Comparison of ENCODE assay signal across 17 mouse cellular contexts in the genomic region with DNA sequence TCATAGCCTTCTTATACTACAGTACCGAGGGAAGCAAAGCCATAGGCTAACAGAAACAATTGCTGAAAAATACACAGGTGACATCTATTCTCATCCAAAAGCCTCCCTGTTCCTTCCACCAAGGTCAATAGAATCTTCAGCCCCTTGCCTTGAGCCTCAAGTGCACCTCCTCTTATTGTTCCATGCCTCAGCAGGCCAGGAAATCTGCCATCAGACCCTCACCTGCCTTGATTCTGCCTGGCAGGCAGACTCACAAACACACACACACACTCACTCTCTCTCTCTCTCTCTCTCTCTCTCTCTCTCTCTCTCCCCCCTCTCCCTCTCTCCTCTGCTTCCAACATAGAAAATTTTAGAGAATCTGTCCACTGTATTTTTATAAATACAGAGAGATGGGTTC. TPM values are rescaled to one million over a fixed set of nuclear protein-coding genes. Genes with fewer than 3 reads are reported as not detected.
"Had no signal": no experiment of that assay in that cellular context is flagged by ENCODE, and none has a peak within 500 bp of the region (broad histone marks: within the 10 kb centered on the region; RNA-seq: fewer than 3 reads in every experiment).

No protein-coding gene starts in this region.

- H3K27ac ChIP-seq: neural tube, embryonic 13.5 days; neural tube, embryonic 15.5 days; stomach, embryonic 15.5 days; stomach, postnatal 0 days had no signal

- H3K4me1 ChIP-seq: neural tube, embryonic 13.5 days; neural tube, embryonic 15.5 days had no signal

- H3K4me3 ChIP-seq: neural tube, embryonic 13.5 days; neural tube, embryonic 15.5 days; stomach, embryonic 15.5 days had no signal

- H3K9me3 ChIP-seq: neural tube, embryonic 13.5 days; neural tube, embryonic 15.5 days; stomach, embryonic 15.5 days had no signal

- H3K27me3 ChIP-seq: neural tube, embryonic 13.5 days; neural tube, embryonic 15.5 days; stomach, embryonic 15.5 days had no signal

- H3K9ac ChIP-seq: neural tube, embryonic 13.5 days; neural tube, embryonic 15.5 days; stomach, embryonic 15.5 days had no signal

- DNase-seq: retina, postnatal 1 day; right cerebral cortex, adult 18-20 months; right cerebral cortex, postnatal 14 days; right cerebral cortex, postnatal 25 days; right cerebral cortex, postnatal 4 days; spleen, adult 18-20 months; thymus, adult 18-20 months; thymus, adult 2 months; thymus, postnatal 14 days; thymus, postnatal 25 days; thymus, postnatal 36 days; thymus, postnatal 4 days had no signal

RNA-seq across cellular contexts. Expression of a gene that starts 44.0 kb away (rescaled TPM):
- total RNA-seq: neutrophil, adult 5-6 weeks had no signal
